Mouse (Mus musculus) forebrain, embryonic 14.5 days (tissue): ENCODE measurements around the gene Fyco1. TPM values are rescaled to one million over a fixed set of nuclear protein-coding genes. Genes with fewer than 3 reads are reported as not detected.

Experiments used
- ATAC-seq: fragments of 200-750 bp; cut with Nextera tagmentation; 2 replicates; pipeline ENCODE4 v1.8.0; 2017; ENCODE audit warnings: mild to moderate bottlenecking, moderate library complexity
- DNase-seq: peaks from one replicate; pipeline ENCODE4 v3.0.0-alpha.2; 2015; ENCODE audit warnings: low spot score
- H3K27ac ChIP-seq: fragments of 300-500 bp; sonication (generic); 2 replicates; pipeline ENCODE4 v1.5.1; 2014; ENCODE audit warnings: low read depth, mild to moderate bottlenecking, control low read depth, low read length, moderate library complexity
- H3K27me3 ChIP-seq: fragments of 300-500 bp; sonication (generic); replicated peaks from 2 replicates; pipeline ENCODE4 v1.6.1; 2014; ENCODE audit warnings: low read length, control low read depth, mixed read lengths; ENCODE audit not compliant: control insufficient read depth, insufficient read depth
- H3K36me3 ChIP-seq: fragments of 300-500 bp; sonication (generic); 2 replicates; pipeline ENCODE4 v1.6.1; 2014; ENCODE audit warnings: low read length, control low read depth; ENCODE audit not compliant: control insufficient read depth, insufficient read depth
- H3K4me1 ChIP-seq: fragments of 300-500 bp; sonication (generic); 2 replicates; pipeline ENCODE4 v1.6.1; 2014; ENCODE audit warnings: antibody characterized with exemption, low read length, control low read depth; ENCODE audit not compliant: control insufficient read depth, insufficient read depth
- H3K4me2 ChIP-seq: fragments of 300-500 bp; sonication (generic); 2 replicates; pipeline ENCODE4 v1.6.1; 2014; ENCODE audit warnings: mild to moderate bottlenecking, control low read depth, low read length
- H3K4me3 ChIP-seq: fragments of 300-500 bp; sonication (generic); 2 replicates; pipeline ENCODE4 v1.5.1; 2014; ENCODE audit warnings: low read depth, low read length, control low read depth
- H3K9ac ChIP-seq: fragments of 300-500 bp; sonication (generic); 2 replicates; pipeline ENCODE4 v1.6.1; 2014; ENCODE audit warnings: mild to moderate bottlenecking, low read length, control low read depth, moderate library complexity
- H3K9me3 ChIP-seq: fragments of 300-500 bp; sonication (generic); replicated peaks from 2 replicates; pipeline ENCODE4 v1.6.1; 2016; ENCODE audit warnings: low read length, control low read depth, mixed read lengths; ENCODE audit not compliant: control insufficient read depth
- WGBS: fragments of 180-500 bp; shearing (Covaris S2); extraction: QIAGEN DNeasy Blood & Tissue Kit; methylation state at CpG from one replicate; pipeline ENCODE4 v1.1.7; 2014; 5-methylcytosine and 5-hydroxymethylcytosine counted together
- polyA plus RNA-seq: library from polyadenylated mRNA; unstranded; fragments of >200 nt; fragmentation: Nextera tagmentation; extraction: Ambion mirVana; gene quantifications from 2 replicates; pipeline ENCODE4 v1.2.1, GENCODE M21; 2014

Gene Fyco1
- polyA plus RNA-seq, 1 experiment from 2014 or later: 5.2 TPM

- peak overlapping the region; percentile 83 for H3K4me2 ChIP-seq
- H3K4me3 ChIP-seq: peak overlapping the region; percentile 62
- peak; percentile 62 for DNase-seq
- H3K36me3 ChIP-seq: no peaks in the 10 kb centered on the region
- H3K27me3 ChIP-seq: no peaks in the 10 kb centered on the region
- peak overlapping the region; percentile 80 for H3K27ac ChIP-seq
- H3K9ac ChIP-seq: peak overlapping the region; percentile 74
- no peaks in the 10 kb centered on the region for H3K9me3 ChIP-seq
- peak; percentile 81 for ATAC-seq
- under 1% methylated on average over 27 of the region's 27 CpGs for WGBS
- H3K4me1 ChIP-seq: peaks cover 11% of the 10 kb centered on the region
These were observed 512 bp downstream of the Fyco1 start for GRCm38 (mm10) chr9:123851062-123851712.

- no peaks in the 10 kb centered on the region for H3K9me3 ChIP-seq
- H3K27ac ChIP-seq: 0 out of 2 replicates have a peak overlapping the region, but pooled peaks have one; percentile 11
- peak overlapping the region; percentile 74; the same call in 1 of the 2 replicates for H3K9ac ChIP-seq
- WGBS: 5% methylated on average over 2 of the region's 2 CpGs
- DNase-seq: peak; percentile 17
- H3K4me3 ChIP-seq: peak overlapping the region; percentile 62
- H3K4me2 ChIP-seq: peak overlapping the region; percentile 83
- peaks cover 11% of the 10 kb centered on the region for H3K4me1 ChIP-seq
- ATAC-seq: no peak
- no peaks in the 10 kb centered on the region for H3K36me3 ChIP-seq
- H3K27me3 ChIP-seq: no peaks in the 10 kb centered on the region
These were observed 1.0 kb downstream of the Fyco1 start for GRCm38 (mm10) chr9:123850705-123851061.

GRCm38 (mm10) chr9:123849976-123850695 lies 1.6 kb downstream of the Fyco1 start:
- ATAC-seq (no peak), DNase-seq (peak; percentile 22)
- H3K9me3 ChIP-seq: no peaks in the 10 kb centered on the region
- 59% methylated on average over 2 of the region's 2 CpGs for WGBS
- H3K36me3 ChIP-seq: no peaks in the 10 kb centered on the region
- H3K4me1 ChIP-seq: peaks cover 11% of the 10 kb centered on the region
- H3K4me2 ChIP-seq: peak overlapping the region; percentile 83; the same call in 1 of the 2 replicates
- H3K27me3 ChIP-seq: no peaks in the 10 kb centered on the region
- no peak overlapping the region for H3K27ac ChIP-seq
- no peak overlapping the region for H3K4me3 ChIP-seq
- H3K9ac ChIP-seq: no peak overlapping the region

GRCm38 (mm10) chr9:123846490-123846889 lies 5.2 kb downstream of the Fyco1 start:
- H3K4me3 ChIP-seq: no peak overlapping the region
- ATAC-seq: no peak

GRCm38 (mm10) chr9:123845120-123845519 lies 6.6 kb downstream of the Fyco1 start:
- DNase-seq (no peak), ATAC-seq (no peak)
- 81% methylated on average over 3 of the region's 3 CpGs for WGBS

More at GRCm38 (mm10) chr9:123846490-123846889, 5.2 kb downstream of the Fyco1 start:
- Histone ChIP-seq H3K4me2 (no peak overlapping the region), H3K4me1 (peaks cover 11% of the 10 kb centered on the region), H3K27ac (no peak overlapping the region), H3K9ac (no peak overlapping the region), H3K27me3 (no peaks in the 10 kb centered on the region), H3K9me3 (no peaks in the 10 kb centered on the region), H3K36me3 (0 out of 2 replicates have a peak, but pooled peaks cover 6% of the 10 kb centered on the region)
- DNase-seq: no peak
- 94% methylated on average over 1 of the region's 1 CpGs for WGBS

GRCm38 (mm10) chr9:123844468-123844867 lies 7.2 kb downstream of the Fyco1 start:
- WGBS: 84% methylated on average over 3 of the region's 3 CpGs
- no peak for ATAC-seq

More at GRCm38 (mm10) chr9:123845120-123845519, 6.6 kb downstream of the Fyco1 start:
- H3K9ac ChIP-seq: no peak overlapping the region
- H3K9me3 ChIP-seq: no peaks in the 10 kb centered on the region
- H3K4me3 ChIP-seq: no peak overlapping the region
- no peak overlapping the region for H3K27ac ChIP-seq
- 0 out of 2 replicates have a peak, but pooled peaks cover 3% of the 10 kb centered on the region for H3K4me1 ChIP-seq
- H3K4me2 ChIP-seq: no peak overlapping the region
- H3K27me3 ChIP-seq: no peaks in the 10 kb centered on the region
- peaks cover 12% of the 10 kb centered on the region; the same call in 1 of the 2 replicates for H3K36me3 ChIP-seq

GRCm38 (mm10) chr9:123840243-123840642 lies 11.5 kb downstream of the Fyco1 start:
- Histone ChIP-seq H3K27ac (no peak overlapping the region), H3K4me3 (no peak overlapping the region), H3K4me1 (no peaks in the 10 kb centered on the region), H3K36me3 (peaks cover 47% of the 10 kb centered on the region), H3K9me3 (no peaks in the 10 kb centered on the region), H3K4me2 (no peak overlapping the region), H3K9ac (no peak overlapping the region), H3K27me3 (no peaks in the 10 kb centered on the region)
- ATAC-seq (no peak), DNase-seq (no peak)
- WGBS: 93% methylated on average over 6 of the region's 6 CpGs

More at GRCm38 (mm10) chr9:123844468-123844867, 7.2 kb downstream of the Fyco1 start:
- no peak overlapping the region for H3K9ac ChIP-seq
- no peaks in the 10 kb centered on the region for H3K27me3 ChIP-seq
- DNase-seq: no peak
- H3K4me1 ChIP-seq: no peaks in the 10 kb centered on the region
- no peaks in the 10 kb centered on the region for H3K9me3 ChIP-seq
- H3K27ac ChIP-seq: no peak overlapping the region
- peaks cover 16% of the 10 kb centered on the region; the same call in 1 of the 2 replicates for H3K36me3 ChIP-seq
- no peak overlapping the region for H3K4me2 ChIP-seq
- no peak overlapping the region for H3K4me3 ChIP-seq

- Histone ChIP-seq H3K27me3 (no peaks in the 10 kb centered on the region), H3K9ac (no peak overlapping the region), H3K9me3 (no peaks in the 10 kb centered on the region), H3K4me1 (no peaks in the 10 kb centered on the region), H3K4me3 (no peak overlapping the region), H3K4me2 (no peak overlapping the region), H3K27ac (no peak overlapping the region), H3K36me3 (peaks cover 51% of the 10 kb centered on the region)
- DNase-seq (no peak), ATAC-seq (no peak)
- 92% methylated on average over 3 of the region's 3 CpGs for WGBS
These were observed 15.8 kb downstream of the Fyco1 start for GRCm38 (mm10) chr9:123835851-123836250.

- Histone ChIP-seq H3K9me3 (no peaks in the 10 kb centered on the region), H3K4me2 (no peak overlapping the region), H3K4me1 (no peaks in the 10 kb centered on the region), H3K9ac (no peak overlapping the region), H3K36me3 (peaks cover 58% of the 10 kb centered on the region), H3K27me3 (no peaks in the 10 kb centered on the region), H3K27ac (no peak overlapping the region), H3K4me3 (no peak overlapping the region)
- ATAC-seq: no peak
- WGBS: 92% methylated on average over 4 of the region's 4 CpGs
- DNase-seq: no peak
These were observed 22.8 kb downstream of the Fyco1 start for GRCm38 (mm10) chr9:123828916-123829315.
